Mouse (Mus musculus): ENCODE results near the gene Arhgef15.
"Not testable (repeated sequence)": the region's sequence is repeated elsewhere in the genome, so short reads cannot be mapped to it uniquely, and the experiment has no call there.

Gene Arhgef15

DNA sequence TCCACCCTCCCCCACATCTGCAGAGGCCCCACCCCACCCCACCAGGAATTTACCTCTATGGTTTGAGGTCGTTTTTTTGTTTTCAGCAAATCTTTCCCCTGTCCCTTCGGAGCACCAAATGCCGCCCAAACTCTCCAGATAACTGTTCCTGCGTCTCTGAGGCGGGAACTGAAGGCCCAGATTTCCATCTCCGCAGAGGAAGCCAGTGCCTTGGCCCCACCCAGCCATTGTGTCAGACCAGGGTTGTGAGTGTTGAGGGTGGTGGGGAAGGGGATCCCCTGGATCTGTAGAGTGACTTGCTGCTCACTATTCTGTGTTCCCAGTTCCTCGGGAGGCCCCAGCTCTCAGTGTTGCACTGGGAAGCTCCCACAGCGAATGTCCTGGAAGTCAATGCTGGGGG lies at the start of gene Arhgef15:
Gene Arhgef15, minus strand, starts transcription at position 173 of the 400 bp plus-strand sequence.
- no peak for ATAC-seq (ENCODE audit: low TSS enrichment)

DNA sequence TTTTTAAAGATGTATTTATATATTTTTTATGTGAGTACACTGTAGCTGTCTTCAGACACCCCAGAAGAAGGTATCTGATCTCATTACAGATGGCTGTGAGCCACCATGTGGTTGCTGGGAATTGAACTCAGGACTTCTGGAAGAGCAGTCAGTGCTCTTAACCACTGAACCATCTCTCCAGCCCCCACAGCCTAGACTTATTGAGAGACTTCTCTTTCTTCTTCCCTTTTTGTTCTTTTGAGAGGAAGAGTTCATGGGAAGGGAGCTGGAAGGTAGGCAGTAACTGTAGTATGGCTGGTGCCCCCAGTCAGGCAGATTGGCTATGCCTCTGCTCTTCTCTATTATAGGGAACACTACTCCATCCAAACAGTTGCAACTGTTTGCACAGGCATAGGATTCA lies 49.3 kb upstream of the Arhgef15 start:
- not testable (repeated sequence) for ATAC-seq (ENCODE audit: low TSS enrichment)

DNA sequence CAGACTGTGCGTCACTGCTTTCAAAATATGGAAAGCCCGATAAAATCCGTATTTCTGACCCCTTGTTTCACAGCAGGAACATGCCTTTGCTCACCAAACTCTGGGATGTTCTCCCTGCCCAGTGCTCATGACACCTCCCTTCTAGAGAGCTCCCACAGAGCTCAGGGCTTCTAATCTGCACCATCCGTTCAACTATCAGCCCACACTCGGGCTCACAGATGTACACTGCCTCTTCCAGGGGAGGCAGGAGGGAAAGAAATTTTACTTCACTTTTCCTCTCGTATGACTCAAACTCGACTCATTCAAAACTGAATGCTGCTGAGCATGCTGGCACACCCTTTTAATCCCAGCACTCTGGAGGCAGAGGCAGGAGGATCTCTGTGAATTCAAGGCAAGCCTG lies 47.9 kb upstream of the Arhgef15 start:
- ATAC-seq (ENCODE audit: low TSS enrichment): peak; percentile 53; the same call in 1 of the 2 replicates

DNA sequence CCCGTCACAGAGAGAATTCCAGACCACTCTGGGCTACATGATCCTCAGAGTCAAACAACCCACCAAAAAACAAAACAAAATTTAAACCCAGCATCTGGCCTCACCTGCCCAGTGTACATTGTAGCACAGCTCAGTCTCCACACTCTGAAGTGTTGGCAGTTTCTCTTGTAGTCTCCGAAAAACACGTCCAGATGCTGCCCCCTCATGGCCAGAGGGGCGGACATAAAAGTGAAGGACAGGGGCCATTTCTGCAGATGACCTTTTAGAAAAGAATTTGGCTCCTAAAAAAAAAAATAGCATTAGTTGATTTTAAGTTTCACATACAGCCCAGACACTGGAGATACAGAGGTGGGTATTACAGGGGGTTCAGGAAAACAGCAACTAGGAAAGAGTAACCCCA lies 46.3 kb upstream of the Arhgef15 start:
- no peak for ATAC-seq (ENCODE audit: low TSS enrichment)

DNA sequence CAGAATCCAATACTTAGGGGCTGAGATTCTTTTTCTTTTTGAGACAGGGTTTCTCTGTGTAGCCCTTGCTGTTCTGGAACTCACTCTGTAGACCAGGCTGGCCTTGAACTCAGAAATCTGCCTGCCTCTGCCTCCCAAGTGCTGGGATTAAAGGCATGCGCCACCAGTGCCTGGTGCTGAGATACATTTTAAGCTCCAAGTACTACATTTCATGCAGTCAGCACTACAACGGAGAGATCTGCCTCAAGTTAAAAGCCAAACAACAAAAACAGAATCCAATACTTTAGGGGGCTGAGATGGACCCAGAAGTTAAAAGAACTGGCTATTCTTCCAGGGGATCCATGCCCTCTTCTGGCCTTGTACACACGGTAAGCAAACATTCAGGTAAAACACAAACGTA lies 45.5 kb upstream of the Arhgef15 start:
- not testable (repeated sequence) for ATAC-seq (ENCODE audit: low TSS enrichment)

DNA sequence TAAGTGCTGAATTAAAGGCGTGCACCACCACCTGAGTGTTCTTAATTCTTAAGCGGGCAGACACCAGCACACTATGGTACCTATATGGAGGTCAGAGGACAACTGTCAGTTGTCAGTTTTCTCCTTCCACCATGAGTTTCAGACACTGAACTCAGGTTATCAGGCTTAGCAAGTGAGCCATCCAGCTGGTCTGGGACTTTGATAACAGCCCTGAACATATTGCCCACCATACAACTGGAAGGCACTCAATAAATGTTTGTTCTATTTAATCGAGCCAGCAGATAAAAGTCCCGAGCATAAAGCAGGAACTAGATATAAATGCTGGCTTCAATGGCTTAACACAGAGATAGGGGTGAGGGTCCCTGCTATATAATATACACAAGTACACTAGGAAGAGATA lies 39.8 kb upstream of the Arhgef15 start:
- ATAC-seq (ENCODE audit: low TSS enrichment): no peak

DNA sequence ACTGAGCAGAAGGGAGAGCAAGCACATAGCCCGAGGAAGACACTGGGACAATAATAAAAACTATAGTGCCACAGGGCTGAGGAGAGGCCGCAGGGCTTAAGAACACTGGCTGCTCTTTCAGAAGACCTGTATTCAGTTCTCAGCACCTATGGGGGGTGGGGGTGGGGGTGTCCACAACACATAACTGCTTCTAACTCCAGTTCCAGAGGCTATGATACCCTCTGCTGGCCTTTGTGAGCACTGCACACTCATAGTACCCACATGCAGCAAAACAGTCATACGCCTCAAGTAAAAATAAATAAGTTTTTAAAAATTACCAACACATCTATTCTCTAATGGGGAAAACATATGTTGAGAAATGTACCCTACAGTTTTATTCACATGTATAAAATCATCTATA lies 37.1 kb upstream of the Arhgef15 start:
- no peak for ATAC-seq (ENCODE audit: low TSS enrichment)

DNA sequence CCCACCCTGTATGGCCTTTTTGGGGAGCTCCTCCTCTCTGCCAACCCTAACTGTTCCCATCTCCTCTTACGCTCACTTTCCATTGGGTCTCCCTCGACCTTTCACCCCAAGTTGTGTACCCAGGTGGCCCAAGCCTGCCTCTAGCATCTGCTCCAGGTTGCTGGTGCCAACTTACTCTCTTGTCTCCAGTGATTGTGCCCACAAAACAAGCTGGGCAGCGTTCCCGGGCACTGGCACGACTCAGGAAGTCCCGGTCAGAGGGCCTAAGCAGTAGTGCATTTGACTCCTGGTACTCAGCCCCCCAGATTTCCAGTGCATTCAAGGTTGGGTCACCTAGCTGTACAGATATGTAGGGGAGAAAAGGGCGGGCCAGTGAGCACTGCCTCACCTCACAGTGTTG lies 35.8 kb upstream of the Arhgef15 start:
- no peak for ATAC-seq (ENCODE audit: low TSS enrichment)

DNA sequence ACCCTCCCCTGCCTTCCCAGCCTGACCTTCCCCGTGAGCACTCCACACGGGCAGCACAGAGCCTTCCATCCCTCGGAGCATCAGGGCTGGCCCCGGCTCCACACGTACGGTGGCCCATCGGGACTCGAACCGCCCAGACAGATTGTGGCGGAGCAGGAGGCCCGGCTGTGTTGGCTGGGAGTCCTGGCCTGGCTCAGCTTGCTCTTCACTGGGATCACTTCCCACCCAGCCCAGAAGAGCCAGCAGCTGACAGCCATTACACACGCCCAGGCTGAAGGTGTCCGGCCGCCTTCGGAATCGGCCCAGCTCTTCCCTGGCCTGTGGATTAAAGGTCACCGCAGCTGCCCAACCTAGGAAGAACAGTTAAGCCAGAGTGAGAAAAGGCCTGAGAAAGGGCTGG lies 31.1 kb upstream of the Arhgef15 start:
- no peak for ATAC-seq (ENCODE audit: low TSS enrichment)

DNA sequence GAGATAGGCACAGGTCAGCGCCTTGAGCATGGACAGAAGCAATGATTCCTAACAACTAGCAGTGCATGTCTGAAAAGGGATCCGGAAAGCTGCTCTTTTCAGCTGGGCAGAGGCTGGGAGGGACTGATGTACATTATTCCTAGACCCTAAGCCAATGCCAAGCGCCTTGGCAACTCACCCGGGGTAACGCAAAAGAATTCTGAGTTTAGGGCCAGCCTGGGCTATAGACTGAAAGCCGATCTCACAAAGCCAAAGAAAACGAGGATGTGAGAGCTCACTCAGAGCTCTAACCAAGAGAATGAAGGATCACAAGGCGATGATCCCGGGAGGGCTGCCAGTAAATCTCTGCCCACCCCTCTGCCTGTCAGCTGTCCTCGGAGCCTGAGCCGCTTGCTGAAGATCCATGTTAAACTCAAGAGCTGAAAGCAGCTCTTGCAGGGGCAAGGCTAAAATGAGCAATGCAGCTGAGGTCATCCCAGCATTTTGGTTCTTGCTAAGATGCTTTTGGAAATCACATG lies 30.1 kb upstream of the Arhgef15 start:
- no peak for ATAC-seq (ENCODE audit: low TSS enrichment)

DNA sequence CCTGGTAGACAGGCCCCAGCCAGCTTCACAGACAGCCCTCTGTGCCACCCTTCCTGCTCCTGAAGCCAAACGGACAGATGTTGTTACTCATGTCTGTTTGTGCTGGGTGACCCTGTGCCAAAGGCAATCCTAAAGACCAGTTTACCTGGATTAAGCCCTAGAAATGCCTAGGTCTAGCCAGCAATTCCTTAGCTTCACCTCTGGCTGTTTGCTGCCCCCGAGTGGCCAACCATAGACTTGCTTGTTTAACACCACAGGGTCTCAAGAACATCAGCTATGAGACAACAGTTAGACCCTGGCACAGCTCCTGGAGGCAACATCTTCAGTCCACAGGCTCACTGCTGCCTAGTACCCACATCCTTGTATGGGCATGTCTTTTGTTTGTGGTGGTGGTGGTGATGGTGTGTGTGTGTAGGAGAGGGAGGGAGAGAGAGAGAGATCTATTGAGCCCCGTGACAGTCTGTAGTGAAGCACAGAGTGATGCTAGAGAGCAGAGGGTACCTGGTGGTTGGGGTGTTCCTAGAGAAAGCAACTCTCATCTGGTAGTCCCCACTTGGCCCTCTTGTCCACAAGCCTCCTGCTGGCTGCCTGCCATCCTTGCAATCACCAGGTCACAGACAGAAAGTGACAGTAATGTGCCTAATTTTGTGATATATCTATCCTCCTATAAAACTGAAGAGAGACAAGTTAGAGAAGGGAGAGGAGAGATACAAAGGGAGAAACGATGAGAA lies 25.5 kb upstream of the Arhgef15 start:
- ATAC-seq (ENCODE audit: low TSS enrichment): peak; percentile 77

DNA sequence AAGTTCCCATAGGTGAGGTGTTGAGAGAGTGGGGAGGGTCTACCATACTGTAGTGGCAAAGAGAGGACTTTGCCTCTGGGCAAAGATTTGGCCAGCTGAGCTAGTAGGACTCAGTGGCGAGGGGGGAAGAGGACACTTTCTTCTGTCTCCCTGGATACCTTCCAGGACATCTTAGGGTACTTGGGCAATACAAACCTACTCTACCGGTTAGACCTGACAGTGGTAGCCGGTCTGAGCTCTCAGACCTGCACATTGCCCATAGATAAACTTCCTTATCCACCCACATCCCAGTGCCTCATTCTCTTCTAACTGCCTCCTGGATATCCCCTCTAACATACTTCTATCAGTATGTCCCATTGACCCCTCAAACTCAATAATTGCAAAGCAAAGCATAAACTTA lies 23.6 kb upstream of the Arhgef15 start:
- no peak for ATAC-seq (ENCODE audit: low TSS enrichment)

DNA sequence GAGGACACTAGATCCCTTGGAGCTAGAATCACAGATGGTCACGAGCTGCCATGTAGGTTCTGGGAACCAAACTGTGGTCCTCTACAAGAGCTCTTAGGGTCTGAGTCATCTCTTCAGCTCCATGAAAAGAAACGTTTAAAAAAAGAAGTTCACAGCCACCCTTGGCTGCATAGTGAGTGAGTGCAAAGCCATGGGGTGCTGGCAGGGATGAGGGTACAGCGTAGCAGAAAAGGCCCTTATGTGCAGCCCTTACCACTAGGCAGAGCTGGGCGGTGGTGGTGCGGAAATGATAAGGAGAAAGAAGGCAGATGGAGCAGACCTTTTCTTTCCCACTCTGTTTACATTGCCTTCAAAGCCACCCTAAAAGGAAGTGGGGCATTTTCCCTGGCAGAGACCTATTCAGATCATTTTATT lies 22.0 kb upstream of the Arhgef15 start:
- peak; percentile 78 for ATAC-seq (ENCODE audit: low TSS enrichment)

DNA sequence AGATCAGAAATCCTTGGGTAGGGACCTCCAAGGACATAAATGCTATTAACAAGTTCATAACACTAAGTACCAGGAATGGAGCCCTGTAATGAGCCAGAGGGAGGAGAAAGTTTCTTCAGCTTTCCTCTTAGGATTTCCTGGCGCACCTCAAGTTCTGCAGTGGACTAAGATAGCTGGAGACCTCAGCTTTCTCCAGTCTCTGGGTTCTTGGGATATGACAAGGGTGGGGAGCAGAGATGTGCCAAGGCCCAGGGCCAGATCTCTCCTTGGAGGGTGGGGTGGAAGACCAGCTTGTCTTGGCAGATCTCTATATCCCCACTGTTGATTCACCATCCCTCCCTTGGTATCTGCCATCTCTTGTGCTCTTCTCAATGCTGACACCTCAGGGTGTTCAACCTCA lies 18.3 kb upstream of the Arhgef15 start:
- ATAC-seq (ENCODE audit: low TSS enrichment): no peak

DNA sequence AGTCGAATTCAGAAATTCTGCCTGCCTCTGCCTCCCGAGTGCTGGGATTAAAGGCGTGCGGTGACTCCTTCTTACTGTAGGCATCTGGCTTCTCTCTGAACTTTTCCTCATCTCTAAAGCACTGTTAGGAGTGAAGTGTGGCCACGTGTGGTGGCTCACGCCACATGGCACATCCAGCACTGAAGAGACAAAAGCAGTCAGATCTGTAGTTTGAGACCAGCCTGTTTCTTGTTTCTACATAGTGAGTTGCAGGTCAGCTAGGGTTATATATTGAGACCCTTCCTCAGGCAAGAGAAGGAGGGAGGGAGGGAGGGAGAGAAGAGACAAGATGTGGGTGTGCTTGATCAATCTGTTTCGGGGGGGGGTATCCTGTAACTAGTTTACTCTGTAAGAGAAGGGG lies 17.8 kb upstream of the Arhgef15 start, which contains the start of gene Rangrf:
Gene Rangrf, minus strand, starts transcription at position 101 of the 400 bp plus-strand sequence.
- no peak for ATAC-seq (ENCODE audit: low TSS enrichment)

DNA sequence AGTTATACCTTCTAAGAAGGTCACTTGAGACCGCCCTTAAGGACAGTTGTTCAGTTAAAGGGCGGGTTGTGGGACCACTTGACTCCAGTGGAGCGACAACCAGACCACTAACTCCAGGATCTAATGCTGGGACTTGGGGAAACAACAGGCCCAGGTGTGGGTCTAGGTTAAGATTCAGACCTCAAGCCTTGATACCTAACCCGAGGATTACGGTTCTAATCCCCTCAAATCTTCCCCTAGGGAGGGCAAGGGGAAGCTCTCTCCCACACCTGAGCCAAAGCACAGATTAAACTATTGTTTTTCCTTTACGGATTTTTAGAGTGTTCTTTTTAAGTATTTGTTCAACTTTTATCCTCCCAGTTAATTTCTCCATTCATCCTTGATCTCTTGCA lies 16.8 kb upstream of the Arhgef15 start:
- no peak for ATAC-seq (ENCODE audit: low TSS enrichment)

DNA sequence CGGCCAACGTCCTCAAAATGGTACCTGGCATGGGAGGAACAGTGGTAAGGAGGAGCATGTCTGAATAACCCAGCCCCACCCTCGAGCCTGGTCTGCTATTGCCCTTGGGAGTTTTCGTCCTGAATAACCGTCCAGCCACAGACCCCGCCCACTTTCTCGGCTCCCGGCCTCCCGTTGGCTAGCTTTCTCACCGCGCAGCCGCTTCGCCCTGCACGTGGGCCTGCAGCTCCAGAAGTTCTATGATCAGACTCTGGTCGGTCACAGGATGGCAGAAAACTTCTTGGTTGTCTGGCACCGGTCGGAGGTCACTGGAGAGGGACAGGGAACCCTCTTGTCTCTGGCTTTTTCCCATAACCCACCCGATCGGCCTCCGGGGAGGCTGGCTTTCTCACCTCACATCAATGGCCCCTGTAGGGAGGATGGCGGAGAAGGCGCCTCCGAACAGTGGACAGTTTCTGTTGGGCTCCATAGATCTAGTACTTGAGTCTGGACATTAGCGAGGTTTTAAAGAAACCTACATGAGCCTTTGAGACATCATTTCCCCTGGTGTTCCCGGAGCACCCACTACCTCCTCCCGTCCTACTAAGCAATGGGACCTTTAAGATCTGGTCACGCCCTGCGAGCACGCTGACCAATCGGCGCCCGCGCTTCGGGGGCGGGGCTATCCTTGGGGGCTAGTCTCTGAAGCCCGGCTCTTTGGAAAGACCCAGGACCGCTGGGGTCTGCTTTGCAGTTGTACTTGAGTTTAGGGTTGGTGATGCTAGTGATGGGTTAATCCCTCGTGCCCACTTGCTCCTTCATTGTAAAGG lies 16.2 kb upstream of the Arhgef15 start:
- ATAC-seq (ENCODE audit: low TSS enrichment): peak; percentile 96

DNA sequence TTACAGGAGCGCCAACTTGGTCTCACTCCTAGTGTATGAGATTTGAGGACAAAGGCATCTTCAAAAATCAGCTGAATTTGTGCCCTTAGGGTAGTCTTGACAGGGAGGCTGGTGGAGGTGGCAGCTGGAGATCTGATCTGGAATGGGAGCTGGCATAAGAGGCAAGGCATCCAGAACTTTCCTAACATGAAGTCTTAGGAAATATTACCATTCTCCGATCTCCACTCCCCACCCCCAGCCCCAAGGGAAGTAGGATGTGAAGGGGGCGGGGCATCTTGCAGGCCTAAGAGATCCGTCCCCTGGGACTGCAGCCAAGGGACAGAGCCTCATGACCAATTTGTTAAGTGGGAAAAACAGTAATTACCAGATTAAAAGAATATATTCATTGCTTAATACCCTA lies 13.0 kb upstream of the Arhgef15 start:
- ATAC-seq (ENCODE audit: low TSS enrichment): no peak

DNA sequence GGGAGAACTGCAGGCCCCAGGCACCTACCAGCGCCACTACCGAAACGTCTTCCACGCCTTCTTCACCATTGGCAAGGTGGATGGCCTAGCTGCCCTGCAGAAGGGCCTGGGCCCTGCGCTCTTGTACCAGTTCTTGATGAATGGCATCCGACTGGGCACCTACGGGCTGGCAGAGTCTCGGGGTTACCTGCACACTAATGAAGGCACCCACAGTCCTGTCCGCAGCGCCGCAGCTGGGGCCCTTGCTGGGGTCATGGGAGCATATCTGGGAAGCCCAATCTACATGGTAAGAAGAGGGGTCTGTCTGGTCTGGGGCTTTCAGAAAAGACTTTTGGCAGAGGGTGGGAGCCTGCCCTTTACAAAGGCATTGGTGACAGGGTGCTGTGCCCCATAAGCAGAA lies 11.5 kb upstream of the Arhgef15 start:
- ATAC-seq (ENCODE audit: low TSS enrichment): no peak

DNA sequence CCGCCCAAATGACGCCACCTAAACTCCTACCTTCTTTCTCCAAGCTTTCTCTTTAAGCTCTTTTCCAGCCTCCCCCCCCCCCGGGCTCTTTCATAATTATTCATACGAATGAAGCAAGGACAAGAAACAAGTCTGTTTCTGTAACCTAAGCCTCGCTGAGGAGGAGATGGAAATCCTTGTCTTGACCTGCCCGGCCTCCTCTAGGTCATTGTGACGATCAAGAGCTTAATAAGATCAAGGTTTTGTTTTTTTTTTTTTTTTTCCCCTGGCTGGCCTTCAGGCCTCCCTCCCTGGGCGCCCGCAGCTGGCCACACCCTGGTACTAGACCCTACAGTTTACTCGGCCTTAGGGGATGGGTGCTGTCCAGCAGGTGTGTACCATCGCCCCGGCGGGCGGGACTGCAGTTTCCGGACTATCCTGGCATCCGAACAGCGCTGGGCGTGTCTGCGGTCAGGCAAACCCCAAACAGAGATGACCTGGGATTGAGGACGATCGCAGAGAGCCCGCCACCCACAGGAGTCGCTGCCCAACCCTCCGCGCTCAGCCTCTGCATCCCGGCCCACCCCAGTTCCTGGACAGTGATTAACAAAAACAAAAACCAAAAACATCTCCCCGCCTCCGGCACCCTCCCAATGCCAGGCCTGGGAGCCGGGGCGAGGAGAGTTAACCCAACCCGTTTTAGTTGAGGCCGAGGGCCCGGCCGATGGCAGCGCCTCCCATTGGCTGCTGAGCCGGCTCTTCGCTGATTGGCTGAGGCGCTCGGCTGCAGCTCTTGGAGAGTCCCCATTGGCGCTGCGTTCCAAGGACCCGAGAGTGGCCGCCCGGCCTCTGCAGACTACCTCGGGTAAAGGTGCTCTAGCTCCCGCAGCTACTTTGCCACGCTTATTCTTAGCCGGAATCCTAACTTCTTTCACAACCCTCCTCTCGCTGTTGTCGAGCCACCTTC lies 10.3 kb upstream of the Arhgef15 start, which contains the start of gene Slc25a35:
Gene Slc25a35, plus strand, starts transcription at position 795 of the 946 bp plus-strand sequence.
- ATAC-seq (ENCODE audit: low TSS enrichment): peak; percentile 98

DNA sequence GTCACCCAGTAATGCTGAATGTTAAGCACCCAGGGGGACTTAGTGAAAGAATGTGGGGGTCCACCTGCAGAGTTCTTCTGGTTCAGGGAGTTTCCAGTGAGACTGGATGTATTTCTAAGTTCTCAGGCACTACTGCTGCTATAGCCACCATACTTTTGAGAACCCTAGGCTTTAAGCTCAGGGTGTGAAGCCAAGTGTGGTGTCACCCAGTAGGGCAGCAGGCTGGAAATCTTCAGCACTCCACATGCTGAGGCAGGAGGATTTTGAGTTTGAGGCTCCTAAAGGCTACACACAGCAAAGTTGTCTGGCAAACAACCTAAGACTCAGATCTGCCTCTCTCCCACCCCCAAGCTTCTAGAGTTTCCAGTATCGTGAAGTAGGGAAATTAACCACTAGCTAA lies 9.3 kb upstream of the Arhgef15 start:
- no peak for ATAC-seq (ENCODE audit: low TSS enrichment)

DNA sequence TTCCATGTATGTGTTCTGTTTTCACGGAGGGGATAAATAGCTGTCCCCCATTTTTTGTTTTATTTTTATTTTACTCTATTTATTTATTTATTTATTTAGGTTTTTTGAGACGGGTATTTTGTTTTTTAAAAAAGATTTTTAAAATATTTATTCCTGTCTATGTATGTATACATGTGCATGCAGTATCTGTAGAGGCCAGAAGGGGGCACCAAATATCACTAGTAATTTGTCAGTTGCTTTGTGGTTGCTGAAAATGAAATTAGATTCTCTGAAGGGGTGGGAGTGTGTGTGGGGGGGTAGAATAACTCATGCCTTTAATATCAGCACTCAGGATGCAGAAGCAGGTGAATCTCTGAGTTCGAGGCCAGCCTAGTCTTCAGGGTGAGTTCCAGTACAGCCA lies 8.6 kb upstream of the Arhgef15 start:
- ATAC-seq (ENCODE audit: low TSS enrichment): no peak
